Mouse (Mus musculus): ENCODE results near the gene Cdkn1b. TPM values are rescaled to one million over a fixed set of nuclear protein-coding genes. Genes with fewer than 3 reads are reported as not detected.
A peak's percentile ranks its signal among the peaks of the same experiment; 100 is the strongest.

Gene Cdkn1b
- polyA plus RNA-seq, 1 experiment from 2014 or later, result 28.0 TPM

GRCm38 (mm10) chr6:134932486-134933206, 12.4 kb downstream of the Cdkn1b start:
- no peaks in the 10 kb centered on the region for H3K36me3 ChIP-seq (ENCODE audit: control insufficient read depth, insufficient read depth, low read length)
- H3K27me3 ChIP-seq (ENCODE audit: control insufficient read depth, insufficient read depth, low read length), result no peaks in the 10 kb centered on the region
- ATAC-seq (ENCODE audit: low FRiP score), result no peak
- H3K9ac ChIP-seq (ENCODE audit: low read length), result no peak overlapping the region
- no peak overlapping the region for H3K4me2 ChIP-seq
- no peak overlapping the region for H3K27ac ChIP-seq (ENCODE audit: low read depth, low read length)
- H3K4me3 ChIP-seq (ENCODE audit: low read depth, low read length), result no peak overlapping the region
- no peaks in the 10 kb centered on the region for H3K9me3 ChIP-seq (ENCODE audit: control insufficient read depth, low read length)
- peaks cover 8% of the 10 kb centered on the region for H3K4me1 ChIP-seq (ENCODE audit: control insufficient read depth, insufficient read depth, low read length)
- WGBS, result 83% methylated on average over 12 of the region's 12 CpGs
- DNase-seq (ENCODE audit: low spot score, missing footprints), result no peak

GRCm38 (mm10) chr6:134933207-134933558, 13.0 kb downstream of the Cdkn1b start:
- DNase-seq (ENCODE audit: low spot score, missing footprints), result no peak
- 83% methylated on average over 2 of the region's 2 CpGs for WGBS
- peaks cover 8% of the 10 kb centered on the region for H3K4me1 ChIP-seq (ENCODE audit: control insufficient read depth, insufficient read depth, low read length)

GRCm38 (mm10) chr6:134934305-134934704, 14.1 kb downstream of the Cdkn1b start:
- Histone ChIP-seq H3K4me2 (no peak overlapping the region), H3K27ac (ENCODE audit: low read depth, low read length) (no peak overlapping the region), H3K36me3 (ENCODE audit: control insufficient read depth, insufficient read depth, low read length) (no peaks in the 10 kb centered on the region), H3K27me3 (ENCODE audit: control insufficient read depth, insufficient read depth, low read length) (no peaks in the 10 kb centered on the region), H3K4me3 (ENCODE audit: low read depth, low read length) (no peak overlapping the region), H3K9me3 (ENCODE audit: control insufficient read depth, low read length) (no peaks in the 10 kb centered on the region), H3K4me1 (ENCODE audit: control insufficient read depth, insufficient read depth, low read length) (peaks cover 8% of the 10 kb centered on the region), H3K9ac (ENCODE audit: low read length) (no peak overlapping the region)
- WGBS, result 95% methylated on average over 5 of the region's 5 CpGs
- DNase-seq (ENCODE audit: low spot score, missing footprints) (no peak), ATAC-seq (ENCODE audit: low FRiP score) (no peak)

More at GRCm38 (mm10) chr6:134933207-134933558, 13.0 kb downstream of the Cdkn1b start:
- no peak for ATAC-seq (ENCODE audit: low FRiP score)
- Histone ChIP-seq H3K9me3 (ENCODE audit: control insufficient read depth, low read length) (no peaks in the 10 kb centered on the region), H3K27me3 (ENCODE audit: control insufficient read depth, insufficient read depth, low read length) (no peaks in the 10 kb centered on the region), H3K9ac (ENCODE audit: low read length) (no peak overlapping the region), H3K4me3 (ENCODE audit: low read depth, low read length) (no peak overlapping the region), H3K36me3 (ENCODE audit: control insufficient read depth, insufficient read depth, low read length) (no peaks in the 10 kb centered on the region), H3K4me2 (no peak overlapping the region), H3K27ac (ENCODE audit: low read depth, low read length) (no peak overlapping the region)

GRCm38 (mm10) chr6:134939781-134940180, 19.6 kb downstream of the Cdkn1b start:
- 95% methylated on average over 4 of the region's 4 CpGs for WGBS
- Histone ChIP-seq H3K4me2 (no peak overlapping the region), H3K36me3 (ENCODE audit: control insufficient read depth, insufficient read depth, low read length) (no peaks in the 10 kb centered on the region), H3K27ac (ENCODE audit: low read depth, low read length) (no peak overlapping the region), H3K4me3 (ENCODE audit: low read depth, low read length) (no peak overlapping the region), H3K9ac (ENCODE audit: low read length) (no peak overlapping the region), H3K27me3 (ENCODE audit: control insufficient read depth, insufficient read depth, low read length) (no peaks in the 10 kb centered on the region), H3K4me1 (ENCODE audit: control insufficient read depth, insufficient read depth, low read length) (no peaks in the 10 kb centered on the region), H3K9me3 (ENCODE audit: control insufficient read depth, low read length) (no peaks in the 10 kb centered on the region)
- DNase-seq (ENCODE audit: low spot score, missing footprints) (no peak), ATAC-seq (ENCODE audit: low FRiP score) (no peak)

GRCm38 (mm10) chr6:134943759-134944407, 23.7 kb downstream of the Cdkn1b start:
- Histone ChIP-seq H3K9me3 (ENCODE audit: control insufficient read depth, low read length) (no peaks in the 10 kb centered on the region), H3K36me3 (ENCODE audit: control insufficient read depth, insufficient read depth, low read length) (no peaks in the 10 kb centered on the region; the same call in 1 of the 2 replicates), H3K9ac (ENCODE audit: low read length) (no peak overlapping the region), H3K4me1 (ENCODE audit: control insufficient read depth, insufficient read depth, low read length) (no peaks in the 10 kb centered on the region), H3K4me3 (ENCODE audit: low read depth, low read length) (no peak overlapping the region), H3K27me3 (ENCODE audit: control insufficient read depth, insufficient read depth, low read length) (no peaks in the 10 kb centered on the region), H3K27ac (ENCODE audit: low read depth, low read length) (no peak overlapping the region), H3K4me2 (no peak overlapping the region)
- DNase-seq (ENCODE audit: low spot score, missing footprints) (no peak), ATAC-seq (ENCODE audit: low FRiP score) (no peak)
- 91% methylated on average over 13 of the region's 13 CpGs for WGBS

- Histone ChIP-seq H3K9me3 (ENCODE audit: control insufficient read depth, low read length) (no peaks in the 10 kb centered on the region), H3K27ac (ENCODE audit: low read depth, low read length) (no peak overlapping the region), H3K4me3 (ENCODE audit: low read depth, low read length) (no peak overlapping the region), H3K36me3 (ENCODE audit: control insufficient read depth, insufficient read depth, low read length) (no peaks in the 10 kb centered on the region; the same call in 1 of the 2 replicates), H3K9ac (ENCODE audit: low read length) (no peak overlapping the region), H3K27me3 (ENCODE audit: control insufficient read depth, insufficient read depth, low read length) (no peaks in the 10 kb centered on the region), H3K4me1 (ENCODE audit: control insufficient read depth, insufficient read depth, low read length) (no peaks in the 10 kb centered on the region), H3K4me2 (no peak overlapping the region)
- ATAC-seq (ENCODE audit: low FRiP score), result no peak
- 80% methylated on average over 6 of the region's 6 CpGs for WGBS
- no peak for DNase-seq (ENCODE audit: low spot score, missing footprints)
These were observed 25.9 kb downstream of the Cdkn1b start for GRCm38 (mm10) chr6:134946054-134946453.

GRCm38 (mm10) chr6:134946858-134947257, 26.7 kb downstream of the Cdkn1b start:
- H3K27ac ChIP-seq (ENCODE audit: low read depth, low read length), result no peak overlapping the region
- no peaks in the 10 kb centered on the region for H3K27me3 ChIP-seq (ENCODE audit: control insufficient read depth, insufficient read depth, low read length)
- WGBS, result 92% methylated on average over 9 of the region's 9 CpGs
- H3K4me3 ChIP-seq (ENCODE audit: low read depth, low read length), result no peak overlapping the region
- peaks cover 3% of the 10 kb centered on the region; the same call in 1 of the 2 replicates for H3K36me3 ChIP-seq (ENCODE audit: control insufficient read depth, insufficient read depth, low read length)
- no peak overlapping the region for H3K4me2 ChIP-seq
- H3K9ac ChIP-seq (ENCODE audit: low read length), result no peak overlapping the region
- DNase-seq (ENCODE audit: low spot score, missing footprints) (no peak), ATAC-seq (ENCODE audit: low FRiP score) (no peak)
- no peaks in the 10 kb centered on the region for H3K9me3 ChIP-seq (ENCODE audit: control insufficient read depth, low read length)
- H3K4me1 ChIP-seq (ENCODE audit: control insufficient read depth, insufficient read depth, low read length), result no peaks in the 10 kb centered on the region

- no peaks in the 10 kb centered on the region for H3K9me3 ChIP-seq (ENCODE audit: control insufficient read depth, low read length)
- H3K4me2 ChIP-seq, result no peak overlapping the region
- H3K27ac ChIP-seq (ENCODE audit: low read depth, low read length), result no peak overlapping the region
- ATAC-seq (ENCODE audit: low FRiP score) (no peak), DNase-seq (ENCODE audit: low spot score, missing footprints) (peak; percentile 96)
- H3K4me3 ChIP-seq (ENCODE audit: low read depth, low read length), result no peak overlapping the region
- H3K4me1 ChIP-seq (ENCODE audit: control insufficient read depth, insufficient read depth, low read length), result no peaks in the 10 kb centered on the region
- H3K9ac ChIP-seq (ENCODE audit: low read length), result no peak overlapping the region
- H3K36me3 ChIP-seq (ENCODE audit: control insufficient read depth, insufficient read depth, low read length), result peaks cover 3% of the 10 kb centered on the region; the same call in 1 of the 2 replicates
- no peaks in the 10 kb centered on the region for H3K27me3 ChIP-seq (ENCODE audit: control insufficient read depth, insufficient read depth, low read length)
- 53% methylated on average over 13 of the region's 13 CpGs for WGBS
These were observed 27.3 kb downstream of the Cdkn1b start for GRCm38 (mm10) chr6:134947311-134948087.
